Mouse (Mus musculus) MN1 (cell line): ENCODE data around the gene Adgrg1.
A peak's percentile ranks its signal among the peaks of the same experiment; 100 is the strongest.

Experiments
- DNase-seq: peaks from one replicate; pipeline ENCODE4 v3.0.0-alpha.2; 2016; ENCODE audit warnings: low spot score

Adgrg1 gene

DNA sequence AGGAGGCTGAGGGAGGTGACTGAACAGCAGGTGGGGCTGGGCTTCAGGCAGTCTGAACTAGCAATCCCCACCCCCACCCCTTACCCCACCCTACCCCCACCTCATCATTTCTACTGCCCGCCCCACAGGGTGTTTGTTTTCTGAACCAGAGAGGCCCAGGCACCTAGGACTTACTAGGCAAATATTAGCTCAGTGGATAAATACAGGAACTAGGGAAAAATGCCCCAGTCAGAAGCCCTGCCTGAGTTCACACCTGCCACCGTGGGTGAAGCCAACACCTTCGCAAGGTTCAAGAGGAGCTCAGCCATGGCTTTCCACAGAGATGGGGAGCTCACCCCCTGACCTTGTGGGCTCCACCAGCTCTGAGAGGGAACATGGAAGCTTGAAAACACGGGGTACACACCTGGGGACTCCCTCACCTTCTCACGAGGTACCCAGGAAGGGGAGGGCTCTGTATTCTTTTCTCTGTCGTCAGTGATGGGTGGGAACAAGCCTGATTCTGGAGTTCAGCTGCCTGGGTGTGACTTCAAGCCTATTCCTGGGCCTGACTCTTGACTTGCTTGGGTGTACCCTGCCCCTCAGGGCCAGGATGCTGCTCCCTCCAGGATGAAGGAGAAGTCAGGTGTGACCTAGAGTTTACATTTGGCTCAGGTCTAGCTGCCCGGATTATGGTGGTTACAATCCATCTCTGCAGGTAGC lies at the start of gene Adgrg1:
Adgrg1 (plus strand) TSS at position 285 of the 699 bp plus-strand sequence.
- no peak for DNase-seq

DNA sequence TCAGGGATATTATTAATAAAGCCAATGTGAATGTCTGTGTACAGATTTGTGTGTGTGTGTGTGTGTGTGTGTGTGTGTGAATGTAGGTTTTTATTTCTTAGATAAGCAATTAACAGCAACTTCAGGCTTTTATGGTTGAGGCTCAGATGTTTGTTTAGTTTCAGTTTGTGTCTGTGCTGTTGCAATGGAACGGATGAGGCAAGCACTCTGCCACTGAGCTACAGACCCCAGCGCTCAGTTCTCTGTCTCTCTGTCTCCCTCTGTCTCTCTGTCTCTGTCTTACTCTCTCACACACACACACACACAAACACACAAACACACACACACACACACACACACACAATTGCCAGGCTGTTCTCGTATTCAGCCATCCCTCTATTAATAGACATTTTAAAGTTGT lies 46.3 kb upstream of the Adgrg1 start:
- DNase-seq = no peak

DNA sequence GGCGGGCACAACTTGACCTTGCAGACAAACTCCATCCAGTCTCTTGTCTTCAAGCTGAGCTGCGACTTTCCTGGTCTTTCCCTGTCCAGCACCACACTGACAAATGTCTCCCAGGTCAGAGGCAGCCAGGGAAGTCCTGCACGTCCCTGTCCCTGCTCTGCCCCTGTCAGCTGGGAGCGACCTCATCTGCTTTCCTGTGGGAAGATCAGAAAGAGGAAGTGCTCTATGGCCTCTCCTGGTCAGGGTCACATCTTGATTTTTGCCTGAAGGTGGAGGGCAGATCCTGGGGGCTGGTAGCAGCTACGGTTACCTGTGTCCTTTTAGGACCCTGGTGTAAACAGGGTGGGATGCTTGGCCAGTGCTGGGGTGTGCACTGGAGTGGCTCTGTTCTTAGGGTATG lies 40.6 kb upstream of the Adgrg1 start:
- no peak for DNase-seq

DNA sequence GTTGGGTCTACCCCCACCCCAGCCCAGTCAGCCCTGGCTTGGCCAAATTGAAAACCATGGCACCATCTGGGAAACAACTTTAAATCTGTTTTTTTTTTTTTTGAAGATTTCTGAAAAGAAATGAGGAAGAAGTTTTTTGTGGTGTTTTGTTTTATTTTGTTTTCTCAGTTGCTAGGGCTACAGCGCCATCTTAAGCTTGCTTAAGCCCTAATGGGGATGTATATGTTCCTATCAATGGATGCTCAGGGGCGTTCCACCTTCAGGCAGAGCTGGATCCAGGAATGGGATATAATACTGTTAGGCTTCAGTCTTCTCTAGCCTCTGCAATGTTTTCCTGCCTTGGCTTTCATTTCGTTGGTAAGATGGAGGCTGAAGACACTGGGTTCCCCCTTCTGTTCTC lies 39.4 kb upstream of the Adgrg1 start:
- DNase-seq = no peak

DNA sequence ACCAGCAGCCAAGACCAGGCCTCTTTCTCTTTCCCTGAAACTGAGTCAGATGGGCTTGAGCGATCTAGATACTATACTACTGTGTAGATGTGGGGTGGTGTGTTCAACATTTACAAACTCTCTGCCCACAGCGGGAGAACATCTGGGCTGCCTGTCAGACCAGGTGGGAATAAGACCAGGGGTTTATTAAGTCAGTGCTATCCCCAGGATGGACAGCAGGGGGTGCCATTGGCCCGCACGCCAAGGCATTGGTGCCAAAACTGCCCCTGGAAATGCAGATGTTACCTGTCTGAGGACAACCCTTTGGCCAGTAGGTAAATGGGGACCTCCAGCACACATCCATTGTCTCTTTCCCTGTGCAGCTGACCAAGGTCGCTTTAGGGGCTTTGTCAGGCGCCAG lies 32.0 kb upstream of the Adgrg1 start:
- DNase-seq = peak; percentile 40

DNA sequence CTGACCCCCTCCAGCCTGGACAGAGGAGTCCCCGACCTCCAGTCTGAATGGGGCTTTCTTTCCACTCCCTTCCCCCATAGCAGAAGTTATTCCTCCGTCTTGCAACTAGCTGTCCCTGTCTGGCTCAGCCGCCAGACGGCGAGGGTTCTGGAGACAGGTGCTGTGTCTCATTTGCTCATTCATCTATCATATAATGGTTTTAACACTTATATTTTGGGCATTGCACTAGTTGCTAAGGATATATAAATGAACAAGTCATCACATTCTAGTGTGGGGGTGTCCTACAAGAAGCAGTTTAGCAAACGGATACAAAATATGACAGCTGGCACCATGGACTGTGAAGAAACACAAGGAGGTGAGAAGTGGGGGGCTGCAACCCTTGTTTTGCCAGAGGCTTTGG lies 29.4 kb upstream of the Adgrg1 start:
- no peak for DNase-seq

DNA sequence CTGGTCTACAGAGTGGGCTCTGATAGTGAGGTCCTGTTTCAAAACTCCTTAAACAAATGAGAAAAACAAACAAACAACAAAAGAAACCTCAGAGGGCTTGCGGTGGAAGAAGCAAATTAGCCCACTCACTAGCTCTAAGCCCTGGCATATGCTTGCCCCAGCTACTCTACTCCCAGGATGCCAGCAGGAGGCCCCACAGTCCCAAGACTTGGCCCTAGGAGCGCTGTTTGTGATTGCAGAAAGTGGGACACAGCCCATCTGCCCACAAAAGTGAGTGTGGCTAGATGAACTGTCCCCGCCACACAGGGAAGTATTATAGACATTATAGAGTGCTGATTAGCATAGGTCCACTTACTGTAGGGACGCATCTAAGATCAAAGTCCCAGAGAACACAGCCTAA lies 26.1 kb upstream of the Adgrg1 start:
- no peak for DNase-seq

DNA sequence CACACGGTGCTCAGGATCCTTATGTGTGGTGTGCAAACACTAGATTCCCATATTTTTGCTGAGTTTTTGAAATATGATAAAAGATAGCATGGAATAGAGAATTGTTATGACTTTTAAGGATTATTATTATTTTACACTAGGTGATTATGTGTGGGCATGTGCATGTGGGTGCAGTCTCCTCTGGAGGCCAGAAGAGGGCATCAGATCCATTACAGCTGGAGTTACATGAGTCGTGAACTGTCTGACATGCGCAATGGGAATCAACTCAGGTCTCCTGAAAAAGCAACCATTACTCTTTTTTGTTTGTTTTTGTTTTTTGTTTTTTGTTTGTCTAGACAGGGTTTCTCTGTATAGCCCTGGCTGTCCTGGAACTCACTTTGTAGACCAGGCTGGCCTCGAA lies 25.5 kb upstream of the Adgrg1 start:
- DNase-seq = no peak

DNA sequence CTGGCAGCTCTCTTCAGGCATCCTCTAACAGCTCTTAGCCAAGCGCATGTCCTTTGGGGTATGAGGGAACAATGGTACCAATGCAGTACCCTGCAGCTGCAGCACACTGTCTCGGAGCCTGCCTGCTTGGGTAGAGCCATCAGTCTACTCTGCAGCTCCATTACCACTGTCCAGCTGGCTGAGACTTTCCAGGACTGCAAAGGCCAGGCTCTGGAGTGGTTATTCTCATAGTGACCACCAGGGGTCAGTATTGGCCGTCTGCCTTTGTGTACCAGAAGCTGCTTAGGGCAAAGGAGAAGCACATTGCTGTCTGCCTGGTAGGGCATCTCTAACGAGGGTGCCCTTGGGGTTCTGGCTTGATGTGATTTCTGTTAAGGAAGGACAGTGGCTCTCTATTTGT lies 24.5 kb upstream of the Adgrg1 start:
- DNase-seq = peak; percentile 83

DNA sequence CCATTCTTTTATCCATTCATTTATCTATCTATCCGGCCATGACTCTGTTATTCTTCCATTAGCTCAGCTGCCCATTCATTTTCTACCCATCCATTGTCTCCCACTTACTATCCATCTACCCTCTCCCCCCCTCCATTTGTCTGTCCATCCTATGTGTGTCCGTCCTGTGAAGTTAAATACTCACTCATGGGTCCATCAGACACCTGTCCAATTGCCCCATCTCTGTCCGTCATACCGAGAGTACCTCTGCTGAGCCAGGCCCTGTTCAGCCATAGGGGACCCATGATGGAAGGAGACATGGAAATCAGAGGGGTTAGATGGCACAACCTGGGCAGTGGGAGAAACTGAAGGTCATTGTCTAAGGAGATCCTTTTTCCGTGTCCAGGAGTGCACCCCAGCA lies 24.1 kb upstream of the Adgrg1 start:
- no peak for DNase-seq

DNA sequence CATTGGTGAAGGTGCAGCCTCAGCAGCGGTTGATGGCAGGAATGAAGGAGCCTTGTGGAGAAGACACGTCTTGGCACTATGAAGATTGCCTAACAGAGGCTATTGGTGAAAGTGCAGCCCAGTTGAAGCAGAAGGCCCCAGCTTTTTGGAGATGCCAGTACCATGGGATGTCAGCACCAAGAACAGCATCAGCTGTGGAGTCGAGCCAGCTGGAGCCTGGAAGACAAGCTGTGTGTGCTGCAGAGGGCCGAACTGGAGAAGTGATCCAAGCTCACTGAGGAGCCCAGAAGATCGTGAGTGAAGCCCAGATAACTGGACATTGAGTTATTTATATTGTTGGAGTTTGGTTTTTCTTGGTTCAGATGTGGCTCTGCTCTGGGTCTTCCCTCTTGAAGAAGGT lies 22.5 kb upstream of the Adgrg1 start:
- DNase-seq = no peak

DNA sequence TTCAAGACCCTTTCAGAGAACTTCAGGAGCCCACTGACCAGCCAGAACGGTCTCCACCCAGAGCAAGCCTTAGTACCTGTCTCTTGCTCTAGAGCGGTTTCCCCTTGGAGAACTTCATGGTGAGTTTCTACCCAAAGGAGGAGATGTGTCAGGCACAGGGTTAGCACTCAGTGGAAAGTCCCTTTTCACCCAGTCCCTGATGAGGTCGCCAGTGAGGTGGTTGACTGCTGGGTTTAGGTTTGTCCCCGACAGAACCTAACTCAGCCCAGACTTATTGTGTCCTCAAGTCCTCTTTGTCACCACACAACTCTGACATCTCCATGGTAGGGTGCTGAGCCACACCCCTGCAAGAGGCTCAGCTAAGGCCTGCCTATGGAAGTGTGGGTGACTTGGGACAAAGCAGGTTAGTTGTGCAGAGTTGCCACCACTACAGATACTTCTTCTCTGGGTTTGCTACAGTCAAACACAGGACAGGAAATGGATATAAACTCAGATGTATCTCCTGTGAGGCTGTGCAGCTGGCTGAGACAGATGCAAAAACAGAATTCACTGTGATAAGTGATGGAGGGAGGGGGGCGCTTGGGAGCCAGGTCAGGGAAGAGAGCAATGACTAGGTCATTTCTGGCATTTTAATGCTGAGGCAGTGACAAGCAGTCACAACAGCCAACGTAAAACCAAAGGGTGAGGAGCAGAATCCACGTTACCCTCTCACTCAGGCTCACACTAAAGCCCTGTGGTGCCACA lies 20.8 kb upstream of the Adgrg1 start:
- no peak for DNase-seq

DNA sequence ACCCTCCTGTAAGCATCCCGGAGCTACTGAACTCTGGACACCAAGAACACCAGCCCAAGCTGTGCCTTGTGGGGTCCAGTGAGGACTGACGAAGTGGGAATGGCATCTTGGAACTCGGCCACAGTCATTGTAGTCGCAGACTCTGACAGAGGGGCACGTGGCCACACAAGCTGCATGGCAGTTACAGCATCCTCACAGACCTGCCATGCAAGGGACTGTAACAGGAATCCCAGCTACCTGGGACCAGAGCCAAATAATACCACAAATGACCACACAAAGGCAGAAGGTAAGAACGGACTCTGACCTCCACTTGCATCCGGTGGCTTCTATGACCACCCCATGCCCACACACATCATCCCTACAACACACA lies 20.2 kb upstream of the Adgrg1 start:
- peak; percentile 82 for DNase-seq

DNA sequence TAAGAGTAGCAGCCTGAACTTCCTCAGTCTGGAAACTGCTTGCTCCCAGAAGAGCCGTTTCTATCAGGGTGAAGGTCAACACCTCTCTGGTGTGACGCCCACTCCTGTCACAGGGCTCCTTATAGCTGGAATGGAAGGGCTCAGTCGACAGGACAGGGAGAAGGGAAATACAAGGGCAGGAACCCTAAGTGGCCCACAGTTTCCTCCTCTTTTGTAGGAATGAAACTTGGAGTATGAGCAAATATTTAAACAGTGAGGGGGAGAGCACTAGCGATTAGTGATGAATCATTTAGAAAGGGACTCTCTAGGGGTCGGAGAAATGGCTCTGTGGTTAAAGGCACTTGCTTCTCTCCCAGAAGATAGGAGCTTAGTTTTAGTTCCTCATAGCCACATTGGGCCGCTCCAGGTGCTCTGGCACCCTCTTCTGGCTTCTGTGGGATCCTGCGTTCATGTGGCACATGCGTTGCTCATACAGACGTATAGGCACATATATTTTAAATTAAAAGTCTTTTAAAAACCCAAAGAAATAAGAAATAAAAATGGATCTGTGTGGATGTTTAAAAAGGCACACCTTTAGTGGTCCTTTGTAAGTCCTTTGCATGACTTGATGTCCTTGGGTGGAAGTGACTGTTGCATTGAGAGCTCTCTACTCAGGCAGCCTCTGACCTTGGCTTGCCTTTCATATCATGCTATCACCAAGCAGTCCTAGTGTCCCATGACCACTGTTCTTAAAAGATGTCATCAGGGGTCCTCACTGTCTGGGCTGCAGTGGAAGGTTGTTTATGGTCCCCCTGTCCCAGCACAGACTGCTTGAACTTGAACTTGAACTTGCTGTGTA lies 19.4 kb upstream of the Adgrg1 start:
- peak; percentile 82 for DNase-seq

DNA sequence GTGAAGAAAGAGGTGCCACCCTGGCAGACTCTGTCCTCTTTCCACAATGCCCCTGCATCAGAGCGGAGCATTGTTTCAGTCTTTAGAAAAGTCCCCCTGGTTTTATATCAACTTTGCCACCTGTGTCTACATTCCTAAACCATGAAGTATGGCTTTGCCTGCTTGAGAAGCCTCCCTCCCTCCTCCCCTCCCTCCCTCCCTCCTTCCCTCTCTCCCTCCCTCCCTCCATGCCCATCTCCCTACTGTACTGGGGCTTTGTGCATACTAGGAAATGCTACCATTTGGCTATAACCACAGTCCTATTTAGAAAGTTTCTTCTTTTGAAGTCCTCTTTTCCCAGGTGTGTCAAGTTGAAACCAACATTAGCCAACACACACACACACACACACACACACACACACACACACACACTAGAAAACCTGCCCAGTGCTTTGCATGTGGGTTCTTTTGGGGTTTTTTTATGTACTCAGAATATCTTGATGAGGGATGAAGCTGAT lies 18.4 kb upstream of the Adgrg1 start:
- no peak for DNase-seq

DNA sequence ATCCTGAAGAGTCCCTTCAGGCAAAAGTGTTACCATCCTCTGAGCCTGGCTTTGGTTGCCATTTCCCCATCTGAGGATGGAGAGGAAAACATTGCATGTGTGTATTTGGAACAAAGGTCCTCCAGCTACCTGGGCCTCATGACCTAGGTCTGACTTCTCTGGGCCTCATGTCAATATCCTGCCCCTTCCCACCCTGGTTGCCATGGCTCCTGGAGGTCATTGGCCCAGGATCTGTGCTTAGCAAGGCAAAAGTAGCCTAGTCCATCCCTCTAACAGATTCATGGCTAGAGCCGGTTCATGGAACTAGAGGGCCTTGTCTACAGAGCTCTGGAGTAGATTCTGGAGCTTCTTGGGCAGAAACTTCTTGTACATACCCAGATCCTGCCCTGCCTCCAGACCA lies 12.3 kb upstream of the Adgrg1 start:
- no peak for DNase-seq

DNA sequence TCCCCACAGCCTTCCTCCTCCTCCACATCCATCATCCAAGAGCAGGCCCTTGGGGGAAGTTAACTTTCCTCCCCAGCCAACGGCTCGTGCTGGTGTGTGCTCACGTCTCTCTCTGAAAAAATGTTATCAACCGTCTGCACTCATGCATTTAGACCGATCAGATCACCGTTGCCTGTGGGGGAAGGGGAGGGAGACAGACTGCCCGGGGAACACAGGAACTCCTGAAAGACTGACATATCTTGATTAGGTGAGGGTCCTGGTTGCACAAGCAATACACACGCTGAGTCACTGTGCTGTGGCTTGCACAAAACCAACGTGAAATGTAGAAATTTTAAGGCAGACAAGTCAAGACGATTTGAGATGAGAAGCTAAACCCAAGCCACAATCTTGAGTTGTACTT lies 9.7 kb upstream of the Adgrg1 start:
- no peak for DNase-seq

DNA sequence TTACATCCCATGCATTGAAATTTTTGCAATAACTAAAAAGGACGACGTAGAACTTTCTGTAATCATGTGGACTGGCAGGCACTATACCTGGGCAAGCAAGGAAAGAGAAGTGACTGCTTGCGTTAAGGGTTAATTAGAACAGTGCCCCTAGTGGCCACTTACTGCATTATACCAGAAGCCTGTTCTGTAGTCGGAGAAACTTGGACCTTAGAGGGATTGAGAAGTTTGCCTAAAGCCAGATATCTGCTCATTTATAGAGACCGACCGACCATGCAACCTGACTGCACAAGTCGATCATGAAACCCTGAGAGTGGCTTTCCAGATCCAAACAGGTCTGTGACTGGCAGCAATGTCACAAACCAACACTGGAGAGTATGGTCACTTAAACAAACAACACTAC lies 8.0 kb upstream of the Adgrg1 start:
- DNase-seq = no peak

DNA sequence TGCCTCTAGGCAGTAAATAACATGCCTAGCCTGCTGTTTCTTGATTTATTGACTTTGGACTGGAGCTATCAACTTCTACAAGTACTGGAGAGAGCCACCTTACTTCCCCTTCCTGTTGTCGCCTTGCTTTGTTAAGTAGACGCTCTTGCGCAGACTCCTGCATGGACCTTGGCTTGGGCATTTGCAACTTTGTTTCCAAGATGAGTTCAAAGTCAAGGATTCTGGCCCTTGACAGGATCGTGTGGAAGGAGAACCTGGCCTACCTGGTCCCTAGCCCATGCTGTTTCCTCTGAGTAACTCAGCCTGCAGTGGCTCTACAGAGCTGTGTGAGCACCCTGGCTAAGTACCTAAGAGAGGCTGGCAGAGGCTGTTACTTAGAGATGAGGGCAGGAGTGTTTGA lies 7.5 kb upstream of the Adgrg1 start:
- no peak for DNase-seq

DNA sequence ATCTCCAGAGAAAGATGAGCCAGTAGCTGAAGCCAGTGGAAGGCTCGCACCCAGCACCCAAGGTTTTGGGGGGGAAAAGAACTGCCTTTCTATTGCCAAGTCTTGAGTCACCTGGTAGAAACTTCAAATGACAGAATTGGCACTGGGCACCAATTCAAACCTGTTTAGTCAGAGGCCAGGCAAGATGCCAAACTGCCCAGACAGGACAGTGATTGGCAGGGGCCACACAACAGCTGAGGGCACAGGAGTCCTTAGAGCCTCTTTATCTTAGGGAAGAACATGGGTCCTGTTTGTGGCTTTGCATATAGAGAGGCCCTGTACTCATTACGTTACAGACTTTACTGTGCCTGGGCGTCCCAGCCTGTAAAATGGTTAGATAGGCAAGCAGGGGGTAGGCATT lies 7.0 kb upstream of the Adgrg1 start:
- DNase-seq = no peak

DNA sequence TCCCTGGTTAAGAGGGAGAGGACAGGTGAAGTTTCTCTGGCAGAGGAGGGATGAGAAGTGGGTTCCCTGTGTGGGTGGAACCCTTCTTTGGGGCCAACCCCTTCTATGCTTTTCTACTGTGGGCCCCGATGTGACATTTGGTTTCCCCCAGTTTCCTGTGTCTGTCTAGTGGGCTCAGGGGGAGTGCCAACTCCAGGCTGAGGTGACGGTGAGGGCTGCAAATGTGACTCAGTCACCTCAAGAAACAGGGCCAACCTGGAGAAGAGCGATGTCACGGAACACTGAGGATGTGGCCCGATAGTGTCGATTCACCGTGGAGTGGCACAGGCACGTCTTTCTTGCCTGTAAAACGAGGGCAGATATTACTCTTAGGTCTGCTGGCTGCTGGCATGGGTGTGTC lies 1.3 kb upstream of the Adgrg1 start:
- DNase-seq = no peak

DNA sequence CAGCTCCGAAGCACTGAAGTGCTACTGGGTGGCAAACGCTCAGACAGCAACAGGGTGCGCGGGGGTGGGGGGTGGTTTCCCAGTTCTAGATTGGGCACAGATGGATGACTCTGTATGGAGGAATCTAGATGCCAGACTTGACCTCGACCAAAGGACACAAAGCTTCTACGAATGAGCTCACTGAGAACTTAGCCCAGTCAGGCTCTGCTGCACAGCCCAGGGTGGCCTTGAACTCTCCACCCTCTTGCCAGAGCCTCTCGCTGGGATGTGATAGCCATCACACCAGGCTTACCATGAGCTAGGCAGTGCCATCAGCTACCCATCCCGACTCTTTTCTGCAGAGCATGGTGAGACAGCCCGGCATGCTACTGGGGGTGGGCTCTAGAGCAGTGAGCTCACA lies 765 bp upstream of the Adgrg1 start:
- no peak for DNase-seq
